Comparison of ENCODE assay signal across 28 mouse cellular contexts in the genomic region with DNA sequence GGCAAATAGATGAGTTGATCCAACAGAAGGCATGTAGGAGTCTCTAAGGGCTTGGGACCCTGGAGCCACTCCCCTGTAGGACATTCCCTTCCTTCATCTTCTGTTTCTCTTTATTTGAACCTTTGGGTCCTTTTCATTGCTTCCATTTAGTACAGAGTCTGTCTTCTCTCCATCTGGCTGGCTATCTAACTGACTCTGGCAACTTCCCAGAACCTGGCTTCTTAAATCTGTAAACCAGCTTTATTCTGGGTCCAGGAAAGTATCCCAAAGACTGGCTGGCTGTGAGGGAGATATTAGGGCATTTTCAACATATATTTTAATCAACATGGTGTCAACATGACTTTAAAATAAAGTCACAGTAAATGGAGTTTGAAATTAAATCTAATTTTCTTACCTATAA. TPM values are rescaled to one million over a fixed set of nuclear protein-coding genes. Genes with fewer than 3 reads are reported as not detected.
"Had no signal": no experiment of that assay in that cellular context is flagged by ENCODE, and none has a peak within 500 bp of the region (broad histone marks: within the 10 kb centered on the region; RNA-seq: fewer than 3 reads in every experiment).

No protein-coding gene starts in this region.

- DNase-seq: gastrocnemius, postnatal 10 days; gastrocnemius, postnatal 25 days; heart, adult 2 months; heart, postnatal 10 days; heart, postnatal 4 days; kidney, adult 11 months; kidney, adult 2 months; kidney, adult 9 months; kidney, postnatal 14 days; kidney, postnatal 36 days; layer of hippocampus, adult 9-11 months; layer of hippocampus, postnatal 36 days; left cerebral cortex, postnatal 4 days; liver, embryonic 13.5 days; liver, postnatal 0 days; lung, adult 2 months had no signal

RNA-seq across cellular contexts. Expression of gene Gm9747, which starts 4.1 kb away (rescaled TPM):
- total RNA-seq: gastrocnemius, postnatal 10 days; gastrocnemius, postnatal 25 days; gastrocnemius, postnatal 4 days; granulocyte monocyte progenitor cell, adult 5-6 weeks; heart, adult 2 months; heart, postnatal 10 days; heart, postnatal 25 days; heart, postnatal 4 days; hindbrain, postnatal 0 days; layer of hippocampus, adult 18-20 months; layer of hippocampus, adult 8-10 months; layer of hippocampus, postnatal 14 days; layer of hippocampus, postnatal 36 days; left cerebral cortex, adult 18-20 months; left cerebral cortex, adult 8-10 months; left cerebral cortex, postnatal 10 days; left cerebral cortex, postnatal 25 days; left cerebral cortex, postnatal 4 days had no signal
- polyA plus RNA-seq: kidney, adult 2 months; large intestine, adult 2 months had no signal
